Mouse (Mus musculus): ENCODE results near the gene Adam19.
"Not testable (repeated sequence)": the region's sequence is repeated elsewhere in the genome, so short reads cannot be mapped to it uniquely, and the experiment has no call there.

DNA sequence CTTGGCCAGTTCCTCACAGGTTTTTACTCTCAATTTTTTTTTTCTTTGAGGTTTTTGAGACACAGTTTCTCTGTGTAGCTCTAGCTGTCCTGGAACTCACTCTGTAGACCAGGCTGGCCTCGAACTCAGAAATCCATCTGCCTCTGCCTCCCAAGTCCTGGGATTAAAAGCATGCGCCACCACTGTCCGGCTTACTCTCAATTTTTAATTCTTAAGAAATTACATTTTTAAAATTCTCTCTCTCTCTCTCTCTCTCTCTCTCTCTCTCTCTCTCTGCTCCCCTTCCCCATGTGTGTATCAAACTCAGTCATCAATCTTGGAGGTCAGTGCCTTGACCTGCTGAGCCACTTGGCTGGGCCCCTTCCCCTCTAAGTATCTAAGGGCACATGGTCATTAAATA is 2.3 kb upstream of the Adam19 start:
- TF ChIP-seq POLR2A (IDR thresholded peaks at IDR 0.05; ENCODE audit: low read depth, low read length); CTCF (conservative IDR thresholded peaks at IDR 0.05; ENCODE audit: insufficient read depth, insufficient read length, low read depth, low read length): not testable (repeated sequence)
